Mouse (Mus musculus): ENCODE measurements around the gene Pih1d3. TPM values are rescaled to one million over a fixed set of nuclear protein-coding genes. Genes with fewer than 3 reads are reported as not detected.

Gene Pih1d3
- polyA plus RNA-seq (2014; fragmentation: Nextera tagmentation; extraction: Ambion mirVana) = not detected in 2 replicates

- WGBS = 78% methylated on average over 7 of the region's 7 CpGs
- H3K27ac ChIP-seq (ENCODE audit: low read depth, low read length) = no peak within 1 kb of the TSS
- H3K9me3 ChIP-seq (ENCODE audit: control insufficient read depth, low read length) = no peaks in the 10 kb centered on the region
- no peak within 1 kb of the TSS for H3K4me2 ChIP-seq (replicated peaks; ENCODE audit: low read depth, low read length)
- no peaks in the 10 kb centered on the region for H3K4me1 ChIP-seq (ENCODE audit: control insufficient read depth, insufficient read depth, low read length)
- H3K4me3 ChIP-seq (ENCODE audit: low read length) = no peak within 1 kb of the TSS
- no peak within 1 kb of the TSS for H3K9ac ChIP-seq (ENCODE audit: low read depth, low read length)
- no peaks in the 10 kb centered on the region for H3K27me3 ChIP-seq (ENCODE audit: control insufficient read depth, insufficient read depth, low read length)
- H3K36me3 ChIP-seq (ENCODE audit: control insufficient read depth, insufficient read depth, low read length) = no peaks in the 10 kb centered on the region
- no peak for ATAC-seq (ENCODE audit: low FRiP score, low TSS enrichment)
Observed at GRCm38 (mm10) chr1:31222564-31222963, at the start of gene Pih1d3, which contains the start of gene 4931428L18Rik. Gene Pih1d3 (plus strand): TSS chr1:31222838. Gene 4931428L18Rik (minus strand): TSS chr1:31222684.

- Histone ChIP-seq H3K4me2 (replicated peaks; ENCODE audit: low read depth, low read length) (no peak overlapping the region), H3K4me1 (ENCODE audit: control insufficient read depth, insufficient read depth, low read length) (no peaks in the 10 kb centered on the region), H3K9ac (ENCODE audit: low read depth, low read length) (no peak overlapping the region), H3K4me3 (ENCODE audit: low read length) (no peak overlapping the region), H3K27me3 (ENCODE audit: control insufficient read depth, insufficient read depth, low read length) (no peaks in the 10 kb centered on the region), H3K27ac (ENCODE audit: low read depth, low read length) (no peak overlapping the region), H3K36me3 (ENCODE audit: control insufficient read depth, insufficient read depth, low read length) (no peaks in the 10 kb centered on the region), H3K9me3 (ENCODE audit: control insufficient read depth, low read length) (no peaks in the 10 kb centered on the region)
- 77% methylated on average over 3 of the region's 3 CpGs for WGBS
- ATAC-seq (ENCODE audit: low FRiP score, low TSS enrichment) = no peak
Observed at GRCm38 (mm10) chr1:31175401-31175800, 47.2 kb upstream of the Pih1d3 start.

- WGBS = 50% methylated on average over 5 of the region's 5 CpGs
- no peak for ATAC-seq (ENCODE audit: low FRiP score, low TSS enrichment)
- no peak within 1 kb of the TSS for H3K27ac ChIP-seq (ENCODE audit: low read depth, low read length)
- no peak within 1 kb of the TSS for H3K9ac ChIP-seq (ENCODE audit: low read depth, low read length)
- H3K36me3 ChIP-seq (ENCODE audit: control insufficient read depth, insufficient read depth, low read length) = no peaks in the 10 kb centered on the region
- H3K4me1 ChIP-seq (ENCODE audit: control insufficient read depth, insufficient read depth, low read length) = no peaks in the 10 kb centered on the region
- H3K27me3 ChIP-seq (ENCODE audit: control insufficient read depth, insufficient read depth, low read length) = no peaks in the 10 kb centered on the region
- no peak within 1 kb of the TSS for H3K4me3 ChIP-seq (ENCODE audit: low read length)
- H3K9me3 ChIP-seq (ENCODE audit: control insufficient read depth, low read length) = no peaks in the 10 kb centered on the region
- H3K4me2 ChIP-seq (replicated peaks; ENCODE audit: low read depth, low read length) = no peak within 1 kb of the TSS
Observed at GRCm38 (mm10) chr1:31176101-31176500, 46.5 kb upstream of the Pih1d3 start, which contains the start of gene Lgsn. Gene Lgsn (plus strand): TSS chr1:31176401.

- no peak overlapping the region for H3K27ac ChIP-seq (ENCODE audit: low read depth, low read length)
Observed at GRCm38 (mm10) chr1:31178264-31178663, 44.4 kb upstream of the Pih1d3 start.

GRCm38 (mm10) chr1:31190237-31190866, 32.3 kb upstream of the Pih1d3 start:
- H3K27me3 ChIP-seq (ENCODE audit: control insufficient read depth, insufficient read depth, low read length) = no peaks in the 10 kb centered on the region
- WGBS = 45% methylated on average over 10 of the region's 10 CpGs
- no peaks in the 10 kb centered on the region for H3K4me1 ChIP-seq (ENCODE audit: control insufficient read depth, insufficient read depth, low read length)
- H3K4me2 ChIP-seq (replicated peaks; ENCODE audit: low read depth, low read length) = no peak overlapping the region
- H3K4me3 ChIP-seq (ENCODE audit: low read length) = no peak overlapping the region
- no peaks in the 10 kb centered on the region for H3K9me3 ChIP-seq (ENCODE audit: control insufficient read depth, low read length)
- H3K9ac ChIP-seq (ENCODE audit: low read depth, low read length) = no peak overlapping the region
- H3K36me3 ChIP-seq (ENCODE audit: control insufficient read depth, insufficient read depth, low read length) = no peaks in the 10 kb centered on the region
- H3K27ac ChIP-seq (ENCODE audit: low read depth, low read length) = no peak overlapping the region
- ATAC-seq (ENCODE audit: low FRiP score, low TSS enrichment) = peak; percentile 93

More at GRCm38 (mm10) chr1:31178264-31178663, 44.4 kb upstream of the Pih1d3 start:
- no peaks in the 10 kb centered on the region for H3K9me3 ChIP-seq (ENCODE audit: control insufficient read depth, low read length)
- H3K4me1 ChIP-seq (ENCODE audit: control insufficient read depth, insufficient read depth, low read length) = no peaks in the 10 kb centered on the region
- 52% methylated on average over 1 of the region's 1 CpGs for WGBS
- H3K27me3 ChIP-seq (ENCODE audit: control insufficient read depth, insufficient read depth, low read length) = no peaks in the 10 kb centered on the region
- no peaks in the 10 kb centered on the region for H3K36me3 ChIP-seq (ENCODE audit: control insufficient read depth, insufficient read depth, low read length)
- H3K4me3 ChIP-seq (ENCODE audit: low read length) = no peak overlapping the region
- ATAC-seq (ENCODE audit: low FRiP score, low TSS enrichment) = no peak
- H3K4me2 ChIP-seq (replicated peaks; ENCODE audit: low read depth, low read length) = no peak overlapping the region
- H3K9ac ChIP-seq (ENCODE audit: low read depth, low read length) = no peak overlapping the region

- no peak overlapping the region for H3K27ac ChIP-seq (ENCODE audit: low read depth, low read length)
- no peak overlapping the region for H3K9ac ChIP-seq (ENCODE audit: low read depth, low read length)
- no peak for ATAC-seq (ENCODE audit: low FRiP score, low TSS enrichment)
- H3K4me2 ChIP-seq (replicated peaks; ENCODE audit: low read depth, low read length) = no peak overlapping the region
- WGBS = 76% methylated on average over 1 of the region's 1 CpGs
- H3K27me3 ChIP-seq (ENCODE audit: control insufficient read depth, insufficient read depth, low read length) = no peaks in the 10 kb centered on the region
- no peak overlapping the region for H3K4me3 ChIP-seq (ENCODE audit: low read length)
- no peaks in the 10 kb centered on the region for H3K4me1 ChIP-seq (ENCODE audit: control insufficient read depth, insufficient read depth, low read length)
- no peaks in the 10 kb centered on the region for H3K36me3 ChIP-seq (ENCODE audit: control insufficient read depth, insufficient read depth, low read length)
- no peaks in the 10 kb centered on the region for H3K9me3 ChIP-seq (ENCODE audit: control insufficient read depth, low read length)
Observed at GRCm38 (mm10) chr1:31195633-31196032, 27.0 kb upstream of the Pih1d3 start.

GRCm38 (mm10) chr1:31196959-31197358, 25.7 kb upstream of the Pih1d3 start:
- H3K27me3 ChIP-seq (ENCODE audit: control insufficient read depth, insufficient read depth, low read length) = no peaks in the 10 kb centered on the region
- H3K27ac ChIP-seq (ENCODE audit: low read depth, low read length) = no peak overlapping the region
- H3K4me1 ChIP-seq (ENCODE audit: control insufficient read depth, insufficient read depth, low read length) = no peaks in the 10 kb centered on the region
- H3K9ac ChIP-seq (ENCODE audit: low read depth, low read length) = no peak overlapping the region
- no peaks in the 10 kb centered on the region for H3K36me3 ChIP-seq (ENCODE audit: control insufficient read depth, insufficient read depth, low read length)
- H3K4me2 ChIP-seq (replicated peaks; ENCODE audit: low read depth, low read length) = no peak overlapping the region
- no peaks in the 10 kb centered on the region for H3K9me3 ChIP-seq (ENCODE audit: control insufficient read depth, low read length)
- H3K4me3 ChIP-seq (ENCODE audit: low read length) = no peak overlapping the region
- WGBS = 91% methylated on average over 3 of the region's 3 CpGs
- ATAC-seq (ENCODE audit: low FRiP score, low TSS enrichment) = no peak

- Histone ChIP-seq H3K9me3 (ENCODE audit: control insufficient read depth, low read length) (no peaks in the 10 kb centered on the region), H3K4me2 (replicated peaks; ENCODE audit: low read depth, low read length) (no peak overlapping the region), H3K36me3 (ENCODE audit: control insufficient read depth, insufficient read depth, low read length) (no peaks in the 10 kb centered on the region), H3K27me3 (ENCODE audit: control insufficient read depth, insufficient read depth, low read length) (no peaks in the 10 kb centered on the region), H3K27ac (ENCODE audit: low read depth, low read length) (no peak overlapping the region), H3K9ac (ENCODE audit: low read depth, low read length) (no peak overlapping the region), H3K4me1 (ENCODE audit: control insufficient read depth, insufficient read depth, low read length) (no peaks in the 10 kb centered on the region), H3K4me3 (ENCODE audit: low read length) (no peak overlapping the region)
- 85% methylated on average over 10 of the region's 10 CpGs for WGBS
- no peak for ATAC-seq (ENCODE audit: low FRiP score, low TSS enrichment)
Observed at GRCm38 (mm10) chr1:31203771-31204170, 18.9 kb upstream of the Pih1d3 start.

GRCm38 (mm10) chr1:31205346-31205745, 17.3 kb upstream of the Pih1d3 start:
- no peaks in the 10 kb centered on the region for H3K9me3 ChIP-seq (ENCODE audit: control insufficient read depth, low read length)
- no peak overlapping the region for H3K4me2 ChIP-seq (replicated peaks; ENCODE audit: low read depth, low read length)
- no peaks in the 10 kb centered on the region for H3K27me3 ChIP-seq (ENCODE audit: control insufficient read depth, insufficient read depth, low read length)
- WGBS = 81% methylated on average over 7 of the region's 7 CpGs
- H3K27ac ChIP-seq (ENCODE audit: low read depth, low read length) = no peak overlapping the region
- no peaks in the 10 kb centered on the region for H3K4me1 ChIP-seq (ENCODE audit: control insufficient read depth, insufficient read depth, low read length)
- no peaks in the 10 kb centered on the region for H3K36me3 ChIP-seq (ENCODE audit: control insufficient read depth, insufficient read depth, low read length)
- H3K9ac ChIP-seq (ENCODE audit: low read depth, low read length) = no peak overlapping the region
- H3K4me3 ChIP-seq (ENCODE audit: low read length) = no peak overlapping the region
- no peak for ATAC-seq (ENCODE audit: low FRiP score, low TSS enrichment)

Data from kidney, embryonic 14.5 days (tissue).